Mouse (Mus musculus): ENCODE data around the gene Tufm.

DNA sequence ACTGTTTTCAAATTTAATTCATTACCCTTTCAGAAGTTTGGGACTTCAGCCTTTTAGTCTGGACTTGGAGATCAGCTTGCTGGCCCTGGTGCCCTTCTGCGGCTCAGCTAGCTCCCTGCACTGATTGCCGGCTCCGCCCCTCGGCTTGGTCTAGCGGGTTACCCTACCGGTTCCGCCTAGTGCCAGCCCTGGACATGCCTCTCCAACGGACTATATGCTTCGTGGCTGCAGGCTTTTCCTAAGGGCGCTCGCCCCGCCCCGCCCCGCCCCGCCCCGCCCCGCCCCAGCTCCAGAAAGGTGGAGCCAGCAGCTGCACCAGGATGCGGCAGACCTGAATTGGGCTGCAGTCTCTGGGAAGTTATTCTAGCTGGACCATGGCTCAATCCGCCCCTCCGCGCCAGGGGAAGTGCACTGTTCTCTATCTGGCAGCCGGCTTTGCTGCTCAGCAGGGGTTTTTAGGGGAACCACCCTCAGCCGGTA lies 4.7 kb upstream of the Tufm start:
- TF ChIP-seq CTCF (IDR thresholded peaks at IDR 0.05; ENCODE audit: insufficient read depth, low read depth, low read length): no peak
- TF ChIP-seq POLR2A (IDR thresholded peaks at IDR 0.05; ENCODE audit: insufficient read depth, low read depth, low read length): no peak
